Mouse (Mus musculus) midbrain, embryonic 13.5 days (tissue): ENCODE measurements around the gene Sgcd. TPM values are rescaled to one million over a fixed set of nuclear protein-coding genes. Genes with fewer than 3 reads are reported as not detected.

Experiments used
- ATAC-seq: fragments of 200-750 bp; cut with Nextera tagmentation; 2 replicates; pipeline ENCODE4 v1.8.0; 2017; ENCODE audit warnings: mild to moderate bottlenecking, moderate TSS enrichment, moderate library complexity
- H3K27ac ChIP-seq: fragments of 300-500 bp; sonication (generic); 2 replicates; pipeline ENCODE4 v1.5.1; 2015; ENCODE audit warnings: inconsistent platforms, mild to moderate bottlenecking, moderate library complexity
- H3K27me3 ChIP-seq: fragments of 300-500 bp; sonication (generic); 2 replicates; pipeline ENCODE4 v1.6.1; 2015; ENCODE audit warnings: mild to moderate bottlenecking, inconsistent platforms
- H3K36me3 ChIP-seq: fragments of 300-500 bp; sonication (generic); 2 replicates; pipeline ENCODE4 v1.6.1; 2015; ENCODE audit warnings: mild to moderate bottlenecking, inconsistent platforms
- H3K4me1 ChIP-seq: fragments of 300-500 bp; sonication (generic); replicated peaks from 2 replicates; pipeline ENCODE4 v1.6.1; 2015; ENCODE audit warnings: inconsistent platforms
- H3K4me2 ChIP-seq: fragments of 300-500 bp; sonication (generic); replicated peaks from 2 replicates; pipeline ENCODE4 v1.6.1; 2015; ENCODE audit warnings: moderate library complexity, mild to moderate bottlenecking, inconsistent platforms
- H3K4me3 ChIP-seq: fragments of 300-500 bp; sonication (generic); replicated peaks from 2 replicates; pipeline ENCODE4 v1.5.1; 2015; ENCODE audit warnings: mild to moderate bottlenecking, inconsistent platforms
- H3K9ac ChIP-seq: fragments of 300-500 bp; sonication (generic); replicated peaks from 2 replicates; pipeline ENCODE4 v1.6.1; 2015; ENCODE audit warnings: mild to moderate bottlenecking, inconsistent platforms
- H3K9me3 ChIP-seq: fragments of 300-500 bp; sonication (generic); 2 replicates; pipeline ENCODE4 v1.6.1; 2016; ENCODE audit warnings: mild to moderate bottlenecking, inconsistent platforms
- WGBS: fragments of 180-500 bp; shearing (Covaris S2); methylation state at CpG from one replicate; pipeline ENCODE4 v1.1.7; 2015; 5-methylcytosine and 5-hydroxymethylcytosine counted together
- polyA plus RNA-seq: library from polyadenylated mRNA; unstranded; fragments of >200 nt; fragmentation: Nextera tagmentation; extraction: Ambion mirVana; gene quantifications from 2 replicates; pipeline ENCODE4 v1.2.1, GENCODE M21; 2015

Gene Sgcd
- polyA plus RNA-seq, result 2.3 and 3.1 TPM in 2 replicates

DNA sequence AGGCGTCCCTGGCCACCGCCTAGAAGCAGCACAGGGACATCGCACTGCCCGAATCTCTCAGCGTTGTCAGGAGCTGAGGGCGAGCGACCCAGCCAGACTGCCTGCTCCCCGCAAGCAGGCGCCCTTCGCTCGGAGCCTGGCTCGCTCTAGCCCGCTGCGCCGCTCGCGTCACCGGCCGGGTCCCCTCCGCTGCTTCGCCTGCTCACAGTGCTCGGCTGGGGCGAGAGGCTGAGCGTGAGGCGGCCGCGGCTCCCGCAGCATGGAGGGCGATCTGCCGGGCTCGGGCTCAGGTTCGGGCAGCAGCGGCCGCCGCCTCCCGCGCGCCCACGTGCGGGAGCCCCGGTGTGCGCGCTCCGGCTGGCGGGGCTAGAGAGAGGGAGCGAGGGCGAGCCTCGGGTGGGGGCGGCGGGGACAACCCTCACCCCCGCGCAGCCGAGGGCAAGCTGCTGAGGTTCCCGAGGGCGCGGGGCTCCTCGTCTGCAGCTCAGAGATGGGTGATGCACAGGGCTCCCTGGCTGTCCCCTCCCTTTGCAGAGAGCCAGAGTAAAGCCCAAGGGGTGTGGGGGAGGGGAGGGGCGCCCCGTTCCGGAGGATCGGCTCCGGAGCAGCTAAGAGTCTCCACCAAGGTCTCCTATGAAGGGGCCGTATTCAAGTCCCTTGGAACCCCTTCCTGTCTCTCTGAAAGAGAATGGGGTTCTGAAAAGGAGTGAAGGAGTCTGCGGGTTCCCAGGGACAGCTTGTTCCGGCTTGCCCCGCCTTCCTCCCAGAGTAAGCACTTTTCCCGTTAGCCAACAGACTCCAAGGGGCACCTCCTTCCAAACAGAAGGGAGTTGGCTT, at the start of gene Sgcd:
Gene Sgcd (minus strand): TSS at position 273 of the 837 bp plus-strand sequence.
- H3K27ac ChIP-seq, result peak within 1 kb of the TSS; percentile 80
- peak; percentile 94 for ATAC-seq
- H3K9ac ChIP-seq, result peak within 1 kb of the TSS; percentile 80
- WGBS, result under 1% methylated on average over 57 of the region's 67 CpGs
- peaks cover 19% of the 10 kb centered on the region for H3K27me3 ChIP-seq
- H3K4me3 ChIP-seq, result peak within 1 kb of the TSS; percentile 63
- no peaks in the 10 kb centered on the region for H3K9me3 ChIP-seq
- H3K4me2 ChIP-seq, result peak within 1 kb of the TSS; percentile 88
- peaks cover 17% of the 10 kb centered on the region for H3K4me1 ChIP-seq
- H3K36me3 ChIP-seq, result no peaks in the 10 kb centered on the region

DNA sequence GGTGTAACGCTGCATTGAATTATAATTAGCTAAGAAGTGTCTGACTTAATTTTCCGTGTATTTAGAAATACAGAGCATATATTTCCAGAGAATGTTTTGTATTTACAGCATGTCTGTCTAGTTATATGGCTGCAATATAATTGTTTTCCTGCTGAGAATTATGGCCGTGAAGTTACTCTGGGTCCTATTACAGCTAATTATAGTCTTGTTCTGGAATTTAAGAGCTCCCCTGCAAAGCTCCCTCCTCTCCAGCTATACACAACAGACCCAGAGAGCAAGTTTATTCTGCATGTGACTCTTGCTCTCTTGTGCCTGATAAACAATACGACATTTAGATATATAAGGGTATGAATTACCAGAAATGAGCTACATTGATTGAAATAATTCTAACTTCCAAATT, 49.3 kb upstream of the Sgcd start:
- Histone ChIP-seq H3K27ac (no peak overlapping the region), H3K4me3 (no peak overlapping the region), H3K36me3 (no peaks in the 10 kb centered on the region), H3K9ac (no peak overlapping the region), H3K4me1 (no peaks in the 10 kb centered on the region), H3K4me2 (no peak overlapping the region), H3K9me3 (no peaks in the 10 kb centered on the region), H3K27me3 (no peaks in the 10 kb centered on the region)
- WGBS, result 80% methylated on average over 4 of the region's 4 CpGs
- ATAC-seq, result no peak

DNA sequence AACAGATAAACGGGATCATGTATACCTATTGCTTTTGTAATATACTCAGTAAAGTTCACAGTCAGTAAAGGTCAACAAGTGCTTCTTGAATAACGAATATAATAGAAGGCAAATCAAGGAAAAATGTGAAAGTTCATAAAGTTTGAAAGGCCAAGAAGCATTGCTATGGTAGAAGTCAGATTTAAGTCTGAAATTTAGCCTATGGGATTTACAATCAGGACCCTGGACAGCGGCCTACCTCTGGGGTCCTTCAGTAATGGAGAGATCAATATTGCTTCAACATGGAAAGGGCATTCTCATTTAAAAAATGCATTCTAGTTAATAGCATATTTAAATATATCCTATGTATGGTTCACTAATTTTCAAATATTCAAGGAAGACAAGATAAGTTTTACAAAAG, 24.1 kb upstream of the Sgcd start:
- H3K4me2 ChIP-seq, result no peak overlapping the region
- H3K9ac ChIP-seq, result no peak overlapping the region
- no peaks in the 10 kb centered on the region for H3K9me3 ChIP-seq
- no peaks in the 10 kb centered on the region for H3K36me3 ChIP-seq
- no peaks in the 10 kb centered on the region for H3K27me3 ChIP-seq
- no peak overlapping the region for H3K27ac ChIP-seq
- ATAC-seq, result no peak
- H3K4me3 ChIP-seq, result no peak overlapping the region
- 58% methylated on average over 3 of the region's 3 CpGs for WGBS
- H3K4me1 ChIP-seq, result no peaks in the 10 kb centered on the region

DNA sequence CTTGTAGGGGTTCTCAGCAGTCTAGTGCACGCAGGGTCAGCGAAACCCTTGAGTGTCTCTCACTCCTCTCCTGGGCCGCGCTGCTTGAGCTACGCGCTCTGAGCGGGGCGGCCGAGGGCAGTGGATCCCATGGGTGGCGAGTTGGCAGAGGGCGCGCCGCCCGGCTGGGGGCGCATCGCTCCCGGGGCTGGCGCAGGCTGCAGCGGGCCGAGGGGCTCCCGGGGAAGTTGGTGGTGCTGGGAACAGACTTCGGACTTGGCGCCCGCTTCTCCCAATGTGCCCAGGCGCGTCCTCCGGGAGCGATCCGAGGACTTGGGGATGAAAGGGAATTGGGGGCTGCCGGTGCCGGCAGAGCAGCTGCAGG, 454 bp downstream of the Sgcd start:
- peak overlapping the region; percentile 63 for H3K4me3 ChIP-seq
- peak overlapping the region; percentile 80 for H3K27ac ChIP-seq
- peak overlapping the region; percentile 88 for H3K4me2 ChIP-seq
- WGBS, result 1% methylated on average over 31 of the region's 31 CpGs
- H3K9ac ChIP-seq, result peak overlapping the region; percentile 80
- H3K27me3 ChIP-seq, result peaks cover 19% of the 10 kb centered on the region
- peak; percentile 83 for ATAC-seq
- H3K9me3 ChIP-seq, result no peaks in the 10 kb centered on the region
- H3K36me3 ChIP-seq, result no peaks in the 10 kb centered on the region
- peaks cover 17% of the 10 kb centered on the region for H3K4me1 ChIP-seq

DNA sequence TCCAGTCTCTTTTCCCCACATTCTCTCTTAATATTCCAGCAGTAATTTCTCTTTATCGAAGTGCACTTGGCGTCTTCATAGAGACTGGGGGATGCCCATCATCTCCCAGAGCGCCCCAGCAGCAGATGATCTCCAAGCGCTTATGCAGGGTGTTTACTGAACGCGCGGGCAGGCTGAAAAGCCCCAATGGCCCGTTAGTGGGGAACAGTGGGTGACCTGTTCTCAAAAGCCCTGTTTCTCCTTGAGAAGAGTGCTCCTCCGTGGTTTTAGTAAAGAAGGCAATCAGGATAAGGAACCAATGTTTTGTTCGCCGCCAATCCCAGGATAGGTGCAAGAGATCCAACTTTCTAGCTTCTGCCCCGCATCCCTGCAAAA, 889 bp downstream of the Sgcd start:
- no peak for ATAC-seq
- peak overlapping the region; percentile 88 for H3K4me2 ChIP-seq
- H3K27me3 ChIP-seq, result peaks cover 19% of the 10 kb centered on the region
- WGBS, result 10% methylated on average over 12 of the region's 12 CpGs
- H3K4me3 ChIP-seq, result peak overlapping the region; percentile 63
- peaks cover 17% of the 10 kb centered on the region for H3K4me1 ChIP-seq
- H3K27ac ChIP-seq, result no peak overlapping the region
- no peaks in the 10 kb centered on the region for H3K9me3 ChIP-seq
- no peaks in the 10 kb centered on the region for H3K36me3 ChIP-seq
- H3K9ac ChIP-seq, result peak overlapping the region; percentile 80

DNA sequence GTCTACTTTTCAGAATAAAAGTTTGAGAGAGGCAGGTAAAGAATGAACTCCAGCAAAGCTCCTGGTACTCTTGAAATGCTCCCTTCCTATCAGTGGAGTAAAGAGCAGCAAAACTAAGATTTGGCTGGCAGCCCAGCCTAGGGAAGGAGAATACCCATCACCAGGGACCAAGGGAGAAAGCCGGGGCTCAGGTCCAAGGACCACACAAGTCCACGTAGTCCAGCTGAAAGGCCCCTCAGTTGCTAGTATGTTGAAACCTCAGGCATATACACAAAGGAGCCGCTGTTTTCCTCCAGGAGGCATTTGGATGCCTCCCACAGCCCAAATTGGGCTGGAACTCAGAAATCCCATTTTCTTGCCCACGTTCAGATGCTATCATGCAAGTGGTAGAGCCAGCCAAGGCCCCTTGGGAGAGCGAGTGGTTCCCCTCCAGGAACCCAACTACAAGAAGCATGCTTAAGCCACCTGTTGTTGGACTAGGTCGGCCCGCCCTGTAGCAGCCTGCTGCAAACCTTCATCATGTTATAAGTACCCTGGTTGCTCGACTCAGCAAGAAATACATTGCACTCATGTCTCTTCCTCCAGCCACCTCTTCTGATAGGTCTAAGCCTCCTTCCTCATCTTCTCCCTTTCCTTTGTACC, 1.4 kb downstream of the Sgcd start:
- no peak for ATAC-seq
- peaks cover 19% of the 10 kb centered on the region for H3K27me3 ChIP-seq
- peak overlapping the region; percentile 88 for H3K4me2 ChIP-seq
- no peaks in the 10 kb centered on the region for H3K9me3 ChIP-seq
- no peaks in the 10 kb centered on the region for H3K36me3 ChIP-seq
- peak overlapping the region; percentile 80; the same call in 1 of the 2 replicates for H3K9ac ChIP-seq
- no peak overlapping the region for H3K27ac ChIP-seq
- 69% methylated on average over 8 of the region's 8 CpGs for WGBS
- peak overlapping the region; percentile 63 for H3K4me3 ChIP-seq
- peaks cover 17% of the 10 kb centered on the region for H3K4me1 ChIP-seq

DNA sequence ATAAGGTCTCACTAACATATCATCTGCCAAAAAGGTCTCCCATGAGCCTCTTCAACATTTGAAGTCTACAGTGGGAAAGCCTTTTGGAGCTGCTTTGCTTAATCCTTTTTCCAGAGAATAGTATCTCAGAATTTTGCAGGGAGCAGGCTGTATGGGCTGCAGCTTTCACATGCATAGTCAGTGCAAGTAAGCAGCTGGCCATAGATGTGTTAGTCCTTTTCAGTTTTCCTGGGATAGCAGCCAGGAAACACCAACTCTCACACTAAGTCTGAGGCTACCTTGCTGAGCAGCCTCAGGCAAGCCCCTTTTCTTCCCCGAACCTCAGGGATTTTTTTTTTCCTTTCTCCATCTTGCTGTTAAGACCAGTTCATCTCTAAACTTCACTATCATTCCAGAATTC, 6.6 kb downstream of the Sgcd start:
- Histone ChIP-seq H3K36me3 (no peaks in the 10 kb centered on the region), H3K4me1 (0 out of 2 replicates have a peak, but pooled peaks cover 2% of the 10 kb centered on the region), H3K9ac (no peak overlapping the region), H3K9me3 (no peaks in the 10 kb centered on the region), H3K4me3 (no peak overlapping the region), H3K4me2 (no peak overlapping the region), H3K27ac (no peak overlapping the region), H3K27me3 (peaks cover 8% of the 10 kb centered on the region)
- no peak for ATAC-seq
- WGBS, result 76% methylated on average over 1 of the region's 1 CpGs

DNA sequence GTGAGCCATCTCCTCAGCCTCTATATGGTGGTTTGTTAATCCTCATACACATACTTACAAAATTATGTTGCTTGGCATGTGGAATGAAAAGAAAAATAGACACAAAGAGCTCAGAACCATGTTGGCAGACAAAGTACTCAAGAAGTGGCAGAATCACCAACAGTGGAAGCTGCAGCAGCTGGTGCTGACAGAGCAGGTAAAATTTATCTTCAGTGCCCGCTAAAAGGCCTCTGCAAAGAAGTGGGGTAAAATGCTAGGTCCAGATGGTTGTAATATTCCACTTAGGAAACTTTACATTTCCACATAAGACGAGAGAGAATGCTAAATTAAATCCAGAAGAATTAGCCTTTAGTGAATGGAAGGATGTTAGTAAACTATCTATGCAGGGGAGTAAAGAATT, 7.7 kb downstream of the Sgcd start:
- ATAC-seq, result no peak
- WGBS, result 81% methylated on average over 2 of the region's 2 CpGs
- Histone ChIP-seq H3K4me1 (no peaks in the 10 kb centered on the region), H3K9me3 (no peaks in the 10 kb centered on the region), H3K4me2 (no peak overlapping the region), H3K9ac (no peak overlapping the region), H3K27ac (no peak overlapping the region), H3K4me3 (no peak overlapping the region), H3K27me3 (peaks cover under 1% of the 10 kb centered on the region; the same call in 1 of the 2 replicates), H3K36me3 (no peaks in the 10 kb centered on the region)

DNA sequence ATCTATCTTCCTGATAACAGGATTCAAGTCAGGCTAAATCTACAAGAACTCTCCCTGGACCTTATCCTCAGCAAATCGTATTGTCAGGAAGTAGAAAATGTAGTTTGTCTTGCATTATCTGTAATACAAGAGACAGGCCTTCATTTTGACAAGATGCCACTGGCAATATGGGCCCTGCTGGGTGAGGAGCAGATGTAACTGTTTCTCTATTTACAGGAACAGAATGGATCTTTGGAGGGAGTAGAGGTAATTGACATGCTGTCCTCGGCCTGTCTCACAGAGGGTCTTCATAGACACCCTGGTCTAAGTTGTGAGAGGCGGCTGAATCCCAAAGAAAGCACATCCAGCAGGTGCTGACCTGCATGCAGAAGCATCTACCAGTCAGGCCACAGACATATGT, 35.5 kb downstream of the Sgcd start:
- no peak overlapping the region for H3K27ac ChIP-seq
- no peak for ATAC-seq
- no peaks in the 10 kb centered on the region for H3K27me3 ChIP-seq
- no peak overlapping the region for H3K4me3 ChIP-seq
- H3K4me1 ChIP-seq, result no peaks in the 10 kb centered on the region
- no peak overlapping the region for H3K4me2 ChIP-seq
- no peaks in the 10 kb centered on the region for H3K36me3 ChIP-seq
- 81% methylated on average over 3 of the region's 3 CpGs for WGBS
- no peaks in the 10 kb centered on the region for H3K9me3 ChIP-seq
- no peak overlapping the region for H3K9ac ChIP-seq

DNA sequence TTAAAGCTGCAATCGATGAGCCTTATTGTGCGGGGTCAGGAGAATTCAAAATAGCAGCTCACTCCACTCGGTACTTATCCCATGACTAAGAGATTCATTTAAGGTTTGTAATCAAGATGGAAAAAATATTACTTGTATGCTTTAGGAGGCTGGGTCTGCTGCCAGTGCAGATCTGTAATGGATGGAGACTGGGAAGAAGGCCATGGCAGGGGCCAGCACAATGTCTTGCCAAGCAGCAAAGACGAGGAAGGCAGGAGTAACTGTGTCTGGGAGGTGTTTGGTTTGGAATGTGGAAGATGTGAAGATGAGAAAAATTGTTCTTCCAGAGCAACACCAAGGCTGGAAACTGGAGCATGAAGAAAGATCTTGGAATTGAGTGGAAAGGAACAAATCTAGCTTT, 36.4 kb downstream of the Sgcd start:
- 87% methylated on average over 4 of the region's 4 CpGs for WGBS
- no peak overlapping the region for H3K4me2 ChIP-seq
- H3K36me3 ChIP-seq, result no peaks in the 10 kb centered on the region
- H3K4me3 ChIP-seq, result no peak overlapping the region
- H3K9ac ChIP-seq, result no peak overlapping the region
- H3K9me3 ChIP-seq, result no peaks in the 10 kb centered on the region
- H3K27ac ChIP-seq, result no peak overlapping the region
- no peak for ATAC-seq
- H3K4me1 ChIP-seq, result no peaks in the 10 kb centered on the region
- no peaks in the 10 kb centered on the region for H3K27me3 ChIP-seq

DNA sequence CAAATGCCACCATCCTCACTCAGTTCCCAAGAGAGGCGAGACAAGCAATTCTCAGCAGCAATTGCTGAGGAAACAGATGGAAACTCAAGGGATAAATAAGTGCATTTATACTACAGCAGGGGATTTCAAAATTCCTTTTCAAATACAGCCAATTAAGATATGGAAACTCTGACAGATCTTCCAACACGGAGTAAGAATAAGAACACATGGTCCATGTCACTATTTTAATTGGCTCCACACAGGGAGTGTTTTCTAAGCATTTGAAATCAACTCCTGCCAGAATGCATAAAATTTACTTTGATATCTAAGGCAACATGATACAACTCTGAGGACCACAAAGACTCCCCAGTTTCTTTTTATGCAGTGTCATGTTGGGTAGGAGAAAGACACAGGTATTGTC, 49.0 kb downstream of the Sgcd start:
- H3K9me3 ChIP-seq, result no peaks in the 10 kb centered on the region
- no peak for ATAC-seq
- no peak overlapping the region for H3K4me3 ChIP-seq
- H3K27me3 ChIP-seq, result no peaks in the 10 kb centered on the region
- no peaks in the 10 kb centered on the region for H3K4me1 ChIP-seq
- H3K27ac ChIP-seq, result no peak overlapping the region
- no peak overlapping the region for H3K4me2 ChIP-seq
- H3K9ac ChIP-seq, result no peak overlapping the region
- no peaks in the 10 kb centered on the region for H3K36me3 ChIP-seq
- 77% methylated on average over 2 of the region's 2 CpGs for WGBS

DNA sequence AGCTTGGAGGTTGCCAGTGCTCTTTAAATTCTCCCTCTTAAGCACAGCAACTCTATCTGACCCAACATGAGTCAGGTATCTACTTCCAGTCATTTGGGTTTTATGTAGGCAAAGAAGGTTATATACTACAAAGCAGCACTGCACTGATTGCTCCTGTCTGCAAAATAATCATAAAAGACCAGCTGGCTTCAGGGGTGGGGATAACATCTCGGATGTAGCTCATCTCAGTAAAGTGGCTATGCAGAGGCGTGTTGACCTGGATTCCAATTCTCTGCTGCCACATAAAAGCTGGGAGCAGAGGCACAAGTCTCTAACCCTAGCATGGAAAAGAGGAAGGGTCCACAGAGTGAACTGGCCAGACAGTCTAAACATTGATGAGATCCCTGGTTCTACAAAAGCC, 71.2 kb downstream of the Sgcd start:
- H3K27ac ChIP-seq, result no peak overlapping the region
- no peaks in the 10 kb centered on the region for H3K9me3 ChIP-seq
- H3K9ac ChIP-seq, result no peak overlapping the region
- H3K4me3 ChIP-seq, result no peak overlapping the region
- ATAC-seq, result no peak
- H3K4me1 ChIP-seq, result no peaks in the 10 kb centered on the region
- no peaks in the 10 kb centered on the region for H3K27me3 ChIP-seq
- no peak overlapping the region for H3K4me2 ChIP-seq
- WGBS, result 84% methylated on average over 2 of the region's 2 CpGs
- no peaks in the 10 kb centered on the region for H3K36me3 ChIP-seq
